Mouse (Mus musculus) cortical plate, adult 2 months (tissue): ENCODE measurements around the gene Gm26992. TPM values are rescaled to one million over a fixed set of nuclear protein-coding genes. Genes with fewer than 3 reads are reported as not detected.
"Not testable (repeated sequence)": the region's sequence is repeated elsewhere in the genome, so short reads cannot be mapped to it uniquely, and the experiment has no call there.

ENCODE experiments used
- H3K27ac ChIP-seq: fragments of 200-500 bp; 2 replicates; pipeline ENCODE4 v1.5.1; 2012; ENCODE audit warnings: low read length, control low read depth, inconsistent platforms; ENCODE audit not compliant: insufficient read depth
- H3K4me1 ChIP-seq: fragments of 200-500 bp; 2 replicates; pipeline ENCODE4 v1.6.1; 2011; ENCODE audit warnings: low read length; ENCODE audit not compliant: control insufficient read depth, insufficient read depth
- H3K4me3 ChIP-seq: fragments of 200-500 bp; 2 replicates; pipeline ENCODE4 v1.5.1; 2011; ENCODE audit warnings: mild to moderate bottlenecking, low read length, control low read depth; ENCODE audit not compliant: insufficient read depth
- CTCF ChIP-seq: fragments of 200-500 bp; IDR thresholded peaks from 2 replicates; pipeline ENCODE4 v1.5.1; 2011; ENCODE audit warnings: mild to moderate bottlenecking, control low read depth, low read length; ENCODE audit not compliant: insufficient read depth; ENCODE audit errors: extremely low read depth
- POLR2A ChIP-seq: fragments of 200-500 bp; IDR thresholded peaks from 2 replicates; pipeline ENCODE4 v1.6.1; 2011; ENCODE audit warnings: mild to moderate bottlenecking, low read length, control low read depth; ENCODE audit not compliant: insufficient read depth; ENCODE audit errors: extremely low read depth
- polyA plus RNA-seq: library from polyadenylated mRNA; depleted of rRNA; stranded (reverse); fragments of >200 nt; gene quantifications from 2 replicates; pipeline ENCODE4 v1.2.3, GENCODE M21; 2012

The Gm26992 gene
- polyA plus RNA-seq, 1 experiment = not detected

DNA sequence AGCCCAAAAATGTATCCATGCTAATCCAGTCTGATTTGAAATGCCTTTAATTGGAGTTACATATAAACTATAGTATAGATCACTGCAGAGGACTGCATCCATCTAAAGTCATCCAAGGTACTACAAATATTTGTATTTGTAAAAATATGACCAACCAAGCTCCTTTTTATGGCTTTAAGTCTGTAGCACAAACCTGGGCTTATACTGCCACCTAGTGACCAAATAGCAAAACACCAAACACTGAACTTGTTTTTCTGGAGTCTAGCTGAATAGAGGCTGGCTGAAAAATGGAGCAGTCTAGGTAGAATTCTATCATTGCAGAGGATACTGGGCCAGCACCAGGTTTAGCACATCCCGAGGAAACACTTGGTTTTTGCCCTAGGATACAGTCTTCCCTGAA lies 19.0 kb downstream of the Gm26992 start:
- peak; percentile 26; the same call in 1 of the 2 replicates for TF ChIP-seq CTCF
- no peak for TF ChIP-seq POLR2A

DNA sequence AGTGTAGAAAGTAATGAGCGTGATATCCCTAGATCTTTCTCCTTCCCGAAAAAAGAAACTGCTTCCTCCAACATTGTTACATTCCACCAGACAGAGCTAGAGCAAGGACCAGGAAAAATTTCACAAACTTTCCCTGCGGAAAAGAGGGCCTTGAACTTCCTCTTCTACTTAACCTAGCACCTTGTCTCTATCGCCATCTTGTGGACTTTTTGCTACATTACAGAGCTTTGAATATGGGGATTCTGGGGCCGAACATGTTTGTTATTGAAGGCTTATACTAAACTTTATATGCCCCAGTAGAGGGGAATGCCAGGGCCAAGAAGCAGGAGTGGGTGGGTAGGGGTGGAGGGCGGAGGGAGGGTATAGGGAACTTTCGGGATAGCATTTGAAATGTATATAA lies 21.9 kb downstream of the Gm26992 start:
- TF ChIP-seq POLR2A = no peak
- TF ChIP-seq CTCF = peak; percentile 9; the same call in 1 of the 2 replicates
- Histone ChIP-seq H3K4me1 (no peaks in the 10 kb centered on the region), H3K4me3 (no peak overlapping the region), H3K27ac (no peak overlapping the region)

More for the DNA sequence above, 19.0 kb downstream of the Gm26992 start:
- Histone ChIP-seq H3K4me1 (no peaks in the 10 kb centered on the region), H3K27ac (no peak overlapping the region), H3K4me3 (no peak overlapping the region)

DNA sequence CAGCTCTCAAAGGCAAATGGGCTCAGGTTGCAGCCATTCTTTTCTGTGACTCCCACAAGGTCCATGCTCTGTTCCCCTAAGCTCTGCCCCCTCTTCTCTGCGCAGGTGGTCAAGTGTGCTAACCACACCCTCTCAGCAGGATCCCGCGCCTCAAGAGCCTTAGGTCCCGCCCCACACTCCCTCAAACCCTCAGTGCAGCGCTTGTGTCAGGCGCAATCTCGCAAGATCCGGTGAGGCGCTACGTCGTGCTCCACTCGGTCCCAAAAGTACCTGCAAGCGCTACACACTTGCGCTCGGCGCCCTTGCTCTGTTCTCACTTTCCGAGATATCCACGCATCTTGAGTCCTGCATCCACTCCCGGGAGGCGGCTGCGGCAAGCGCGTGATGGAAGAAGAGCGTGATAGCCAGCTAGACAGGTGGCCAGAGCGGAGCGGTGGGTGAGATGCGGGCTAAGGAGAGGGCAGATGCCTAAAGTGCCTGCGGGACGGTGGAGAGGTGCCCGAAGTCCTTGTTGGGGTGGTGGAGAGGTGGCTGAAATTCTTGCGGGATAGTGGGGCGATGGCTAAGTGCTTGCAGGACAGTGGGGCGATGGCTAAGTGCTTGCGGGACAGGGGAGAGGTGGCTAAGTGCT lies 25.8 kb downstream of the Gm26992 start:
- TF ChIP-seq CTCF = no peak
- no peak for TF ChIP-seq POLR2A
- H3K4me3 ChIP-seq = peak overlapping the region; percentile 44
- no peak overlapping the region for H3K27ac ChIP-seq
- H3K4me1 ChIP-seq = no peaks in the 10 kb centered on the region

DNA sequence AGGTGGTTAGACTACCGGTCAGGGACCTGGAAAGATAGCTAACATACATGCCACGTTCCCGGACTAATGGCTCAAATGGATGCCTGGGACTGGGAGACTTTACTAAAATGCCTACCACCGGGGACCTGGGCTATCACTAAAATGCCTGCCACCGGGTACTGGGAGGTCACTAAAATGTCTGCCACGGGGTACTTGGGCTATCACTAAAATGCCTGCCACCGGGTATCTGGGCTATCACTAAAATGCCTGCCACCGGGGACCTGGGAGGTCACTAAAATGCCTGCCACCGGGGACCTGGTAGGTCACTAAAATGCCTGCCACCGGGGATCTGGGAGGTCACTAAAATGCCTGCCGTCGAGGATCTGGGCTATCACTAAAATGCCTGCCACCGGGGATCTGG lies 26.6 kb downstream of the Gm26992 start:
- not testable (repeated sequence) for H3K27ac ChIP-seq, H3K4me1 ChIP-seq
- peak overlapping the region; percentile 44; the same call in 1 of the 2 replicates for H3K4me3 ChIP-seq

DNA sequence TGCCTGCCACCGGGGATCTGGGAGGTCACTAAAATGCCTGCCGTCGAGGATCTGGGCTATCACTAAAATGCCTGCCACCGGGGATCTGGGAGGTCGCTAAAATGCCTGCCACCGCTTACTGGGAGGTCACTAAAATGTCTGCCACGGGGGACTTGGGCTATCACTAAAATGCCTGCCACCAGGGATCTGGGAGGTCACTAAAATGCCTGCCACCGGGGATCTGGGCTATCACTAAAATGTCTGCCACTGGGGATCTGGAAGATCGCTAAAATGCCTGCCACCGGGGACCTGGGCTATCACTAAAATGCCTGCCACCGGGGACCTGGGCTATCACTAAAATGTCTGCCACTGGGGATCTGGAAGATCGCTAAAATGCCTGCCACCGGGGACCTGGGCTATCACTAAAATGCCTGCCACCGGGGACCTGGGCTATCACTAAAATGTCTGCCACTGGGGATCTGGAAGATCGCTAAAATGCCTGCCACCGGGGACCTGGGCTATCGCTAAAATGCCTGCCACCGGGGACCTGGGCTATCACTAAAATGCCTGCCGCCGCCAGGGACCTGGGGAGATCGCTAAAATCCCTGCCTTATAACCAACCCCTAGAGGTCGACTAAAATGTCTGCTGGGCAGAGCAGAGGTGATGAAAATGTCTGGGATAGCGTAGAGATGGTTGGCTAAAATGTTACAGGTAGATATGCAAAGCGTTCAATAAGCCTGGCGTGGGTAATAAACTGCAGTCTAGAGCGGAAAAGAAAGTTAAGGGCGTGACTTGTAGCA lies 27.3 kb downstream of the Gm26992 start:
- H3K4me3 ChIP-seq, H3K4me1 ChIP-seq, H3K27ac ChIP-seq: not testable (repeated sequence)

DNA sequence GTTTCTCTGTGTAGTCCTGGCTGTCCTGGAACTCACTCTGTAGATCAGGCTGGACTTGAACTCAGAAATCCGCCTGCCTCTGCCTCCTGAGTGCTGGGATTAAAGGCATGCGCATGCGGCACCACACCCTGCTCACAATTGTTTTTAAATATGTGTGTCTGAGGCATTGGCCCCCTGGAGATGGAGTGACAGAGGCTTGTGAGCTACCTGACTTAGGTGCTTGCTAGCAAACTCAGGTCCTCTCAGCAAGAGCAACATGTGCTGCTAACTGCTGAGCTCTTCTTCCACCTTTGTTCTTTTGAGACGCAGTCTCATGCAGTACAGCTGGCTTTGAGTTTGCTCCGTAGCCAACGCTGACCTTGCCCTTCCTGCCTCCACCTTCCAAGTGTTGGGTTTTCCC lies 31.0 kb downstream of the Gm26992 start:
- Histone ChIP-seq H3K4me1 (no peaks in the 10 kb centered on the region), H3K27ac (no peak overlapping the region), H3K4me3 (no peak overlapping the region)
- TF ChIP-seq CTCF = no peak
- no peak for TF ChIP-seq POLR2A

DNA sequence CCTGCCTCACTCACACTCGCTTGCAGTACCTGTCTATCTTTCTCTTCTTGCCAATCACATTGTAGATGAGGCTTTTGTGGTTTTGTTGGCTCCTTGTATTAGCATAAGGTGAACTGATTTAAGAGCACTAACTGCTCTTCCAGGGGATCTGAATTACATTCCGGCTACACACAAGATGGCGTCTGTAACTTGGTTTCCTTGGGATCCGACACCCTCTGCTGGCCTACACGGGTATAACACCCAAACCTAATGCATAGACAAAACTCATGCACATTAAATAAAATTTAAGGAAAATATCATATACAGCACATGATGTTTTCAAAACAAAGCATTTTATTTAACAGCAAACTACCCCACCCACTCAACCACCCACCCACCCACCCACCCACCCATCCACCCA lies 38.2 kb downstream of the Gm26992 start:
- Histone ChIP-seq H3K4me3 (no peak overlapping the region), H3K27ac (no peak overlapping the region), H3K4me1 (no peaks in the 10 kb centered on the region)
- no peak for TF ChIP-seq CTCF
- no peak for TF ChIP-seq POLR2A

DNA sequence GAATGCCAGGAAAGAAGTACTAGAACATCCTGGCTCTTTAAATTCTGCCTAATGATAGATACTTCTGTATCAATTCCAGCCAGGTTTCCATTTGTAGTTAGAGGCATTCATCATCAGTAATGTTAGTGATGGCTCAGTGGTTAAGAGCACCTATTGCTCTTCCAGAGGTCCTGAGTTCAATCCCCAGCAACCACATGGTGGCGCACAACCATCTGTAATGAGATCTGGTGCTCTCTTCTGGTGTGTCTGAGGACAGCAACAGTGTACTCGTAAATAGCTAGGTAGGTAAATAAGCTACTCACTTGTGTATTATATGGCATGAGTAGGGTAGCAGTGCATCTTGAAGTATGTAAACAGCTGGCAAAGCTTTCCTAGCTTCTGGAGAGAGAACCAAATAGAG lies 47.2 kb downstream of the Gm26992 start:
- H3K4me3 ChIP-seq = no peak overlapping the region
- no peak overlapping the region for H3K27ac ChIP-seq
- no peaks in the 10 kb centered on the region for H3K4me1 ChIP-seq
- TF ChIP-seq POLR2A = no peak
- no peak for TF ChIP-seq CTCF

DNA sequence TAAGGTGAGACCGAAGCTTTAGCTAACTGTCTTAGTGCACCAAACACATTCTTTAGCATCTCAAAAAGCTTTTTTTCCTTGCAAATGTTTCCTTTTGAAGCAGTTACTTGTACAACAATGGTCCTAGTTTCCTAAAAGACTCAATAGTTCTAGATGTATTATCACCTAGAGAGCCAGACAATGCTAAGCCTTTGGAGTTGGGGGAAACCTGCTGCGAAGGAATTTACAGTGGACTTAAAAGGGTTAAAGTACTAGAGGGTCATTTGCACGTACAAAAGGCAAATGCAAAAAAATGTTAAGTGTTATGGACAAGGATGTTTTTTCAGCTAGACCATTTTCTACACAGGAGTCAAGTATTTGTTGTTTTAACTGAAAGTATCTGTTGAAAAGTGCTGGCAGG lies 50.5 kb downstream of the Gm26992 start:
- no peak overlapping the region for H3K27ac ChIP-seq
- no peaks in the 10 kb centered on the region for H3K4me1 ChIP-seq
- TF ChIP-seq POLR2A (no peak), CTCF (no peak)
- no peak overlapping the region for H3K4me3 ChIP-seq

DNA sequence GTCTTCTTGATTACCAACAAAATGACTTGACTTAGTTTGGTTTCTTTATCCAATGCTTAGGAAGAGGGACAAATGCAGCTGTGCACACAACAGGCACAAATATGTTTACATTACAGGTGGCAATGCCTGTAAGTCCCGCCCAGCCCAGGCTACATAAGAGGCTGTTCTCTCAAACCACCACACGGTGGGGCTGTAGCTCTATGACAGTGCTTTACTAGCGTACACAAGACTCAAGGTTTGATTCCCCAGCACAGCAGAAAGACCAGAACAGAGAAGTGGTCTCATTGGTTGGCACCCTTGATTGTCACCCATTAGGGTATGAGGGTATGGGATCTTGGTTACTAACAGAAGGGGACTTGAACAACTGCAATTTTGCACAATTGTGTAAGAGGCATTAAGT lies 55.7 kb downstream of the Gm26992 start:
- no peak for TF ChIP-seq POLR2A
- peak; percentile 61 for TF ChIP-seq CTCF
- no peak overlapping the region for H3K27ac ChIP-seq
- no peak overlapping the region for H3K4me3 ChIP-seq
- no peaks in the 10 kb centered on the region for H3K4me1 ChIP-seq
